Mouse (Mus musculus) heart, postnatal 25 days (tissue): ENCODE results near the gene Cpvl. TPM values are rescaled to one million over a fixed set of nuclear protein-coding genes. Genes with fewer than 3 reads are reported as not detected.

ENCODE experiments used
- DNase-seq: peaks from one replicate; pipeline ENCODE4 v3.0.0; 2022; ENCODE audit warnings: low spot score
- intact Hi-C: fragments of 180-260 bp; cut with DNase I; formaldehyde crosslinking; loops from one replicate; pipeline ENCODE4 v1.15.1; 2025
- total RNA-seq, 2 experiments: library from RNA; stranded (reverse); gene quantifications; 2 replicates each; pipeline ENCODE4 v1.2.3; 2021

The Cpvl gene
- total RNA-seq, 2 experiments from 2014 or later: not detected

- intact Hi-C loops: no loop called here
Observed at GRCm38 (mm10) chr6:53904186-53904585, 74.3 kb downstream of the Cpvl start.

DNA sequence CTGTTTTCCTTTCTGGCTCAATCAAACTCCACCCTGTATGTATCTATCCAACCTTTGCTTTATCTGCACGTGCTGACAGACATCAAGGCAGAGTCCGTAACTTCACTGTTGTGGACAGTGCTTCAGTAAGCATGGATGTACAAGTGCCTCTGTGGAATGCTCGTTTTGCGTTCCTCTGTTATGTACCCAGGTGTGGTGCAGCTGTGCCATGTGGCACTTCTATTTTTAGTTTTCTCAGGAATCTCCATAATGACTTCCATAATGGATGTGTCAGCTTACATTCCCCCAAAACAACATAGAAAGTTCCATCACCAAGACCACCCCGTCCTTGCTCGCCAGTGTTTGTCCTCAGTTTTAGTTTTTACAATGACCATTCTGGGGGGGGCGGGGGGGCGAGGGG is 76.7 kb downstream of the Cpvl start:
- DNase-seq: no peak
- intact Hi-C loops: no loop called here

More at GRCm38 (mm10) chr6:53904186-53904585, 74.3 kb downstream of the Cpvl start:
- no peak for DNase-seq

GRCm38 (mm10) chr6:53897872-53898464 is 80.5 kb downstream of the Cpvl start:
- intact Hi-C loops: no loop called here
- DNase-seq: no peak

- intact Hi-C loops: no loop called here
- no peak for DNase-seq
Observed at GRCm38 (mm10) chr6:53897126-53897525, 81.3 kb downstream of the Cpvl start.

DNA sequence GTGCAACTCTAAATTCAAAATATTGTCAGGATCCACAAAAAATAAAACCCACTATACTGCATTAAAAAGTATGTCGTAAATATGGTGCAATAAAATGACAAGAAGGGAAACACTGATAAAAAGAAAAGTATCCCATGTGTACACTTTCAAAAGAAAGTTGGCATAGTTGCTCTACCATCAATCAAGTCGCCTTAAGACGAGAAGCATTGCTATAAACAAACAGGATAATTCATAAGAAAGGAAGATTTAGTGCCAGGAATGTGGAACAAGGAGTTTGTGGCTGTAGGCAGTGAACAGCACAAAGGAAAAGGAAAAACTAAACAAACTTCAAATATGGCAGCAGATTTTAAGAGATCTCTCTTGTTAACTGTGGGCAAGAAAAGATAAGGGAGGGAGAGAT is 84.7 kb downstream of the Cpvl start:
- intact Hi-C loops: no loop called here
- DNase-seq: no peak

DNA sequence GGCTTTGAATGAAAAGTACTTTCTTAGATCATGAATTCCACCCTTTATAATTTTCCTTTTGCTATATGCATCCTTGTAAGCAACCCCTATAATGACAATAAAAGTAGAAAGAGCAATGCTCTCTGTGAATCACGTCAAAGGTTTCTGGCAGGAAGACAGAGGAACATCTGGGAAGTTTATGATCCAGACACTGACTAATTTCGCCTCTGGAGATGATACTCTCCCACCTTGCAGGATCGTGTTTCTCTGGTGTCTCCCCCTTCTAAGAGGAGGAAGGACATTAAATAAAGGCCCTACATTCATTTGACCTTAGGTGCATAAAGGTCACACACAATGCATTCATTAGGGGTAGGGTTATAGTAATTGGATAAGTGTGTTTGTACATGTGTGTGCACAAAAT is 87.4 kb downstream of the Cpvl start:
- no peak for DNase-seq
- intact Hi-C loops: no loop called here

- intact Hi-C loops: no loop called here
- no peak for DNase-seq
Observed at GRCm38 (mm10) chr6:53884931-53885330, 93.5 kb downstream of the Cpvl start.

DNA sequence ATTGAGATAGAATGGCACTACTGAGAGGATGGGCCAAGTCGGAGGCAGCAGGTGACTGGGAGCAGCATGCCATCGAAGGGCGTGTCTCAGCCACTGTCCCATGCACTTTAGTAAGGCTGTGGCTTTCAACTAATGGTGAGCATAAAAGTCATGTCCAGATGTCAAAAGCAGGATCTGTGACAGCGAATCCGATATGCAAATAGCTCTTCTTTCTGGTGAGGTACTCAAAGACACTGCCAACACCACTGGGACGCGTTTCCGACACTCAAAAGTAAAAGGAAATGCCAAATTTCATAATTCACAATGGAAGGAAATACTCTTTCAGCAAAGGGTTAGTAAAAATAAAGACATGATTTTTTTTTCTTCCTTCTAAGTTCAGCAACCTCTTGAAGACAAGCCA is 94.0 kb downstream of the Cpvl start:
- intact Hi-C loops: no loop called here
- no peak for DNase-seq

DNA sequence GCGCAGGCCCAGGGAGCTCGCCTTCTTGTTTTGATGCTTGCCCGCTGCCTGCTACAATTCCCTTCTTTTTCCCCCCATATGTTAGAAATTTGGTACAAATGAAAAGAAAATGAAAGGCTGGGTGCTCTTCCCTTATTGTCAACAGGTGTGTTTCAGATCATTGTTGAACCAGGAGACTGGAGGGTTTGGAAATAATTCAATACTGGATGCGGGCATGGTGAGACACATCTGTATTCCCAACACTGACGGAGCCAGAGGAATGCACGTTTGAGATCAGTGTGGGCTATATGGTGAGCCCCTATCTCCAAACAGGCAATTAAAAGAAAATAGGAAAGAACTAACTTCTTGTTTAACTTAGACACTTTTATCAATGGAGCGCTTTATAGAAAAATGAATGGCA is 95.1 kb downstream of the Cpvl start:
- DNase-seq: no peak
- intact Hi-C loops: no loop called here

- no peak for DNase-seq
- intact Hi-C loops: loop anchor here (2.0 kb wide), 1 partner anchor 61 kb away; the partner anchor contains the start of gene Tril
Observed at GRCm38 (mm10) chr6:53881623-53882022, 96.8 kb downstream of the Cpvl start.

DNA sequence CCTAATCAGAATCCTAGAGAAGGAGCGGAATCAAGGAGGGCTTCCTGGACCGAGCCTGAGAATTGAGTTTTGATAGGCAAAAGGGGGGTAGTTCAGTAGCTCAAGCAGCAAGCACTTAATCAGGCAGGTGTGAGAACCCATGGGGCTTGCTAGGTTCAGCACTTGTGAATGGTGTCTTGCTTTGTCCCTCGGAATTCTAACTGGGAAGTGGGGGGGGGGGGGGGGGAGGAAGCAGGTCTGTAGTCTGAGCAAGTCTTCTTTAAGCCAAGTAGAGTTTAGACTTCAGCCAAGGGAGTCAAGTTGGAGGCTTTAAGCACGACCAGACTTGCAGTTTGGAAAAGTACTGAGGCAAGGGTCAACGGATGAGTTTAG is 97.2 kb downstream of the Cpvl start:
- intact Hi-C loops: loop anchor here (2.0 kb wide), 1 partner anchor 60 kb away; the partner anchor contains the start of gene Tril
- DNase-seq: no peak

DNA sequence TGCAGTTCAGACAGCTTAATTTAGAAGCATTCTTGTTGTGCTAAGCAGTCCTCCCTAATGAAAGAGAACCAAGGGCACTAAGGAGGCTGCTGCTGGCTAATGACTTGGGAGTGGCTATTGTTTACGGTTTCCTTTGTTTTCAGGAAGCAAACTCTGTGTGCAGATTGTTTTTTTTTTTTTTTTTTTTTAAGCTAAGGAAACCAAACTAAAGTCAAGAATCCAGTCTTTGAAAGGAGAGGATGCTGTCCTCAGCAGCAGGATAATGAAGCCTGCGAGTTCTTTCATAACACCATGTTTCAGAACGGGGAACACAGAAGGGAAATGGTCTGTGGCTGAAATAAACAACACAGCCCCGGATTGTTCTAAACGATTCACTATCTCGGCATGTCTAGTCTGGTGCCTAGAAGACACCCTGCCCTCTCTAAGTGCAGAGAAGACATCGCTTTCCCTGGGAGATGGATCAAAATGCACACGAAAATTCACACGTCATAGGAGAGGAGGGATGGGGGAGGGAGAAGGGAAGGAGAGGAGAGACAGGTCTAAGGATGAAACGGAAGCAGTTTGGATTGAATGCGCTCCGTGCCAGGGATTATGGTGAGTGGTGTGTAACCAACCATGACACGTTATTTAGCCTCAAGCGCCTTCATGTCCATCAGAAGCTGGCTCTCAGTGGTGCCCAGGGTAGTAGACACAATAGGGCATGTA is 97.8 kb downstream of the Cpvl start:
- no peak for DNase-seq
- intact Hi-C loops: loop anchor here (2.0 kb wide), 1 partner anchor 60 kb away; the partner anchor contains the start of gene Tril

DNA sequence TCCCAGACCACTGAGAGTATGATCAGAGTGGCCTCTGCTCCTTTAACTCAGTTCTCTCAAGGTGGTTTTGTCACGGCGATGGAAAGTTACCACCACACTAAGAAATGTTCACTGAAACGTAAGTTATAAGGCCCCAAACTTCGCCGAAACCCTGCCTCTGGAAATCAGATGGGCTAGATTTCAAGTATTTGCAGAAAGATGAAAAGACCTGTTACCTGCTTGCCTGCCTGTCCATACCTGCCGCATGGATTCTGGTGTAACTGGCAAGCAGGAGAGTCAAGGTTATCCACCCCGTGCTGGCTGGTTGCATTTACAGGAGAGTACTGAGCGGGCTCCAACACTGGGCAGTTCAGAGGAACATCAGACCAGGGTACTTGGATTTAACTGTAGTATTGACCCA is 98.9 kb downstream of the Cpvl start:
- intact Hi-C loops: no loop called here
- no peak for DNase-seq

DNA sequence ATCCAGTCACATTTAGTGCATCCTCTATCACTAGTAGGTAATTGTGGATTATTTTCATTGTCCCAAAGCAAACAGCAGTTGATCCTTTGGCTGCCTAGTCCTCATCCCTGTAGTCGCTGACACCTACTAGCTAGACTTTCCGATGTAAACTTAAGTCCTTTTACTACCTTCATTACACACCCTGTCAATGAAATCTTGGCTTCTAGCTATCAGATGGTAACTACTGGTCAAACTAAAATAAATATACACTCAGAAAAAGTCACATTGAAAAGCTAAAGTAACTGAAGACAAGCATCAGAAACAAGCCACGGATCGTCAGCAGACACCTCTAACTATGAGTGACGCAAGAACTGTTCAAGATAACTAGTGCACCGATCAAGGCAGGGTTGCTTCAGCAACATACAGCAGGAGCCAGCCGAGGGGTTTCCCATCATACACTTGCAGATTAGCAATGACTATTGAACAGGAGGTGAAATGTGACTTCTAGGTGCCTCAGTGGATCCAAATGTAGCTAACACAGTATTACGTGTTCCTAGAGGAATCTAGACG is 103.5 kb downstream of the Cpvl start:
- DNase-seq: no peak
- intact Hi-C loops: loop anchor here (5.0 kb wide), 3 partner anchors 32 to 82 kb away; no protein-coding TSS in a partner anchor

DNA sequence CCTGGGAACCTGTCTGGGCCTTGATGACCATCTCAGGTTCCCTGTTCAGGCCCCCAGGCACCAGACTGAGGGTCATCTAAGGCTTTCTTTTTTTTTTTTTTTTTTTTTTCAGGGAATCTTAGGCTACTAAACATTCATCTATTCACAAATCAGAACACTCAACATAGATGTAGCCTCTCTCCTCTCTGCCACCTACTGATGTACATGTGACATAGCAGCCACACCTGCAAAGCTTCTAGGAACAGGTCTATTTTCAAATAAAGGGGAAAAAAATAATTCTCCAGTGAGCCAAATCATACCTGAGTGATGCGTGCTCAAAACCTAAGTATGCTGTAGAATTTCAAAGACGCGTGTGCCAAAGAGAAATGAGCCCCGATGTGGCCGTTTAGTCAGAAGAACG is 106.6 kb downstream of the Cpvl start:
- intact Hi-C loops: loop anchor here (2.0 to 5.0 kb wide), 4 partner anchors 35 to 85 kb away; partner anchors contain the start of gene Tril
- no peak for DNase-seq

DNA sequence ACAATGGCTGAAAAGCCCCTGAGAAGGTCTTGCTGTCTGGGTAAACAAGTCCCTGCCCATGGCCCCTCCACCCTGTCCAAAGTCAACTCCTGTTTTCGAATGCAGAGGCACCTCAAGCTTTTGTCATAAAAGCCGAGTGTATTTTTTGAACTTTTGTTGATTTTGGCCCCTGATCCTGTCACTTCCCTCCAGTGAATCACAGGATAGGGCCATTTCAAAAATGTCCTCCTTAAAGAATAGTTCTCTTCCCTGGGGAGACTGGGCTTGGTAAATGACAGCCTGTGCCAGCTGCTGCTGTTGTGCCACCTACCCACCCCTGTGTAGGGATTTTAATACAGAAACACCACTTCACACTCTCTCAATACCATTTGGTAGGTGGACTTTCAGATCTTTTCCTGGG is 115.5 kb downstream of the Cpvl start:
- DNase-seq: no peak
- intact Hi-C loops: no loop called here

DNA sequence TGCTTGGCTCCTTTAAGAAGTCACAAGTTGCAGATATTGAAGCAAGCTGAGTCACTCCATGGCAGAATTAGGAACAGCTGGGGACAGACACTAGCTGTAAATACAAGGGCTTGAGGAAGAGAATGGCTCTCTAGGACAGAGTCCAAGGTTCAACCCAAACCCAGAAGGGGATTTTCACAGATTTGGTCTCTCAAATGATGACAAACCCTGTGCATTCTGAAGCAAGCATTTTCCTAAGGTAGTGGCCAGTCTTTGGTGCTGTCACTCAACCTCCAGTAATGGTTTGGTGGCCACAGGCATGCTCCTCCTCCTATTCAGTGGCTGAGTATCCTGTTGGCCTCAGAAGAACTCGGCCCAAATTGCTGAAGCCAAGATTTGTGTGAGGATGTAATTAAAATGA is 119.4 kb downstream of the Cpvl start:
- intact Hi-C loops: loop anchor here (5.0 kb wide), 1 partner anchor 37 kb away; the partner anchor contains the start of gene Tril
- peak; percentile 13 for DNase-seq

GRCm38 (mm10) chr6:53857822-53858221 is 120.6 kb downstream of the Cpvl start:
- intact Hi-C loops: loop anchor here (5.0 kb wide), 1 partner anchor 36 kb away; the partner anchor contains the start of gene Tril
- DNase-seq: no peak

GRCm38 (mm10) chr6:53856775-53857174 is 121.7 kb downstream of the Cpvl start:
- DNase-seq: peak; percentile 24
- intact Hi-C loops: loop anchor here (5.0 kb wide), 1 partner anchor 34 kb away; the partner anchor contains the start of gene Tril

DNA sequence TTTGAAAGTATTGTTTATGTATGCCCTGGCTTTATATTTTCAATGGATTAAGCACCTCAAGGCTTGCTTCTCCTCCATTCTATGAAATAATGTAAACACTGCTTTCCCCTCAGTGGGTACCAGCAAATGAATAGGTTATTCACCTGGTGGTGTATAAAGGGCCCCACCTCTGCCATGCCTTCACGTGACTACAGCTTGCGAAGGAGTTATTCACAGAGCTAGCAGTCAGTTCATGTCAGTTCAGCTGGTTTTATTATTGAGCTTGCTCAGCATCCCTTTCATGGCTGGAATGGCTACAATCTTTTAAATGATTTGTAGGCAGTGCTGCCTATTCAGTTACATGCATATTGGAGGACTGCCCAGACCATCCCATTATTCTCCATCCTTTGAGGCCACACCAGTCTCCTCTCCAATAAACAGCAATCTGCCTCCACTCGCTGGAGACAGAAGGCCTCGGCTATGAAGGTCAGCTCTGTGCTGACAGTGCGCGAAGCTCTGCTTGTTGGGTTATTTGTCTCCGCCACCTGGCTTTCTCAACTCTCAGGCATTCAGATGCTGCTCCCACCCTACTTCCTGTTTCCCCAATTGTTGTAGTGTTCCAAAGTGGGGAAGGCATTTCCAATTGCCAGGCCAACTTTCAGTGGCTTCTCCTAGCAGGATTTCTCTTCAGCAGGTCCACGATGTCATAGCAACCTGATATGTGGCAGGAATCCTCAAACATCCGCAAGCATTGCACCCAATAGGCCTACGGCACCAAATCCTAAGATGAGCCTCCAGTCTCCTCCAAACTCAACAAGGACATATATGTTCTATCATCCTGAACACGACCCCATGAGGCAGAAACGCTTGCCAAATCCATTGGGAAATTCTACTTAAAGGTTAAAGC is 123.3 kb downstream of the Cpvl start:
- no peak for DNase-seq
- intact Hi-C loops: loop anchor here (5.0 kb wide), 1 partner anchor 33 kb away; the partner anchor contains the start of gene Tril
